Mouse (Mus musculus): Measurements from ENCODE around the gene Dhx57. TPM values are rescaled to one million over a fixed set of nuclear protein-coding genes. Genes with fewer than 3 reads are reported as not detected.
A peak's percentile ranks its signal among the peaks of the same experiment; 100 is the strongest.

Dhx57 gene
- polyA plus RNA-seq (2014; fragmentation: Nextera tagmentation; extraction: Ambion mirVana), result 23.3 and 25.7 TPM in 2 replicates

DNA sequence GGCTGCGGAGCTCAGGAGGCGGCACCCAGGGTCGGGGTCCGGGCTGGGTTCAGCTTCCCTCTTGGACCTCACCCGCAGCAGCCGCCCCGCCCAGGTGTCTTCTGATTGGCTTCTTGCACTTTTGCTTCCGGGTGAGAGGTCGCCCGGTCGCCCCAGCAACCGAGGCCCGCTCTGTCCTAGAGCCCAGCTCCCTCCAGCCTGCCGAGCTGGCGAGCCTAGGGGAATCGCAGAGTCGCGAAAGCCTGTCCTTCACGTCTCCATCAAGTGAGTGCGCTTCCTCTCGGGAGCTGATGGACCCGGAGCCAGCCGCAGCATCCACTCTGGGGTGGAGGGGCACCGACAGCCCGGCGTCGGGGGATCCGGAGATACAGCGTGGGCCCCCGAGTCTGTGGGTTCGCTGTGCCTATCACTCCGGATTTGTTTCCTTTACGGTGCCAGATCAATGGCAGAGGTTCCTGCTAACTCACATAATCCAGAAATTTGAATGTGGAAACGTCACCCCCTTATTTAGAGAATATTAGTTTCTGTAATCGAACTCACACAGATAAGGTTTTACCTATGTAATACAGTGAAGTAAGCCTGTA is at the start of gene Dhx57, which contains the start of gene Morn2:
Dhx57 (minus strand) TSS at position 403 of the 584 bp plus-strand sequence.
Morn2 (plus strand) TSS at position 130 of the 584 bp plus-strand sequence.
- H3K9me3 ChIP-seq (ENCODE audit: control insufficient read depth, low read length), result no peaks in the 10 kb centered on the region
- peak within 1 kb of the TSS; percentile 48 for H3K4me2 ChIP-seq (replicated peaks; ENCODE audit: low read depth, low read length)
- H3K27me3 ChIP-seq (ENCODE audit: control insufficient read depth, insufficient read depth, low read length), result no peaks in the 10 kb centered on the region
- ATAC-seq (ENCODE audit: low FRiP score) (peak; percentile 99), DNase-seq (ENCODE audit: low spot score) (peak; percentile 98)
- H3K4me1 ChIP-seq (replicated peaks; ENCODE audit: control insufficient read depth, insufficient read depth, low read length), result no peaks in the 10 kb centered on the region; the same call in 1 of the 2 replicates
- peak within 1 kb of the TSS; percentile 83 for H3K27ac ChIP-seq (ENCODE audit: low read depth, low read length)
- H3K4me3 ChIP-seq (ENCODE audit: low read depth, low read length), result peak within 1 kb of the TSS; percentile 87
- peak within 1 kb of the TSS; percentile 65 for H3K9ac ChIP-seq (ENCODE audit: low read depth, low read length)
- H3K36me3 ChIP-seq (ENCODE audit: control insufficient read depth, insufficient read depth, low read length), result no peaks in the 10 kb centered on the region
- under 1% methylated on average over 34 of the region's 35 CpGs for WGBS

DNA sequence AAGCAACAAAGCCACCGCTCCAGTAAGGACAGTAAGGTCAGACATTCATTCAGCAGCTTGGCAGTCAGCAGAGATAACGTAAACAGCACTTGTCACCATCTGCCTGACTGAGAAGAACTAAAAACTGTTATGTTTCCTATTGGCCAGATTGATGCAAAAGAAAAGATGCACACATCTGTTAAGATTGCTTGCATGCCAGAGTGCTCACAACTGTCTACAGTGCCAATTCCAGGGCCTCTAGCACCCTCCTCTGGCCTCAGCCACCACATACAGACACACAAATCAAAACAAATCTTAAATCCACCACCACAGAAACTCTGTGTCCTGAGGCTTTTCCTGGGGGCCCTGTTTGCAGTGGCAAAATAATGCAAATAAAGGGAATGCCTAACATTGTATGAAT is 42.1 kb upstream of the Dhx57 start:
- Histone ChIP-seq H3K4me1 (replicated peaks; ENCODE audit: control insufficient read depth, insufficient read depth, low read length) (no peaks in the 10 kb centered on the region), H3K4me3 (ENCODE audit: low read depth, low read length) (no peak overlapping the region), H3K9ac (ENCODE audit: low read depth, low read length) (no peak overlapping the region), H3K27me3 (ENCODE audit: control insufficient read depth, insufficient read depth, low read length) (no peaks in the 10 kb centered on the region), H3K36me3 (ENCODE audit: control insufficient read depth, insufficient read depth, low read length) (no peaks in the 10 kb centered on the region), H3K27ac (ENCODE audit: low read depth, low read length) (no peak overlapping the region), H3K4me2 (replicated peaks; ENCODE audit: low read depth, low read length) (no peak overlapping the region), H3K9me3 (ENCODE audit: control insufficient read depth, low read length) (no peaks in the 10 kb centered on the region)
- ATAC-seq (ENCODE audit: low FRiP score) (no peak), DNase-seq (ENCODE audit: low spot score) (no peak)
- WGBS, result 78% methylated on average over 2 of the region's 2 CpGs

DNA sequence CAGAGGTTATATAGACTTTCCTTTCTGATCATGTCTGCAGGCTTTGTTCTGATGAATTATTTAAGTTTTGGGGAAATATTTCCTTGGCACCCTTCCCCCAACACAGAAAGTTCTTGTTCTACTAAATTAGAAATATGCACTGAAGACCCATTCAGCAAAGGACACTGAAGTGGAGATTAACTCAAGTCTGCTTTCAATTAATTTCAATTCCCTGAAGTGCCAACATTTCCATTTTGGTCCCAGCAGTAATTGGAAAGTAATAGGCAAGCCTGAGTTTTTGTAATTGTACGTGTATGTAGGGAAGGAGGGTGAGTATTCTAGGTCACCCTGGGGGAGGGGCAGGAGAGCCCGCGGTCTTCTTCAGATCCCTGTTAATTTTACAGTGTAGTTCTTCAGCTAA is 36.2 kb upstream of the Dhx57 start:
- H3K27ac ChIP-seq (ENCODE audit: low read depth, low read length), result no peak overlapping the region
- no peak for ATAC-seq (ENCODE audit: low FRiP score)
- no peaks in the 10 kb centered on the region for H3K27me3 ChIP-seq (ENCODE audit: control insufficient read depth, insufficient read depth, low read length)
- WGBS, result 79% methylated on average over 3 of the region's 3 CpGs
- H3K4me3 ChIP-seq (ENCODE audit: low read depth, low read length), result no peak overlapping the region
- H3K9ac ChIP-seq (ENCODE audit: low read depth, low read length), result no peak overlapping the region
- no peak for DNase-seq (ENCODE audit: low spot score)
- no peaks in the 10 kb centered on the region for H3K36me3 ChIP-seq (ENCODE audit: control insufficient read depth, insufficient read depth, low read length)
- H3K4me2 ChIP-seq (replicated peaks; ENCODE audit: low read depth, low read length), result no peak overlapping the region
- H3K4me1 ChIP-seq (replicated peaks; ENCODE audit: control insufficient read depth, insufficient read depth, low read length), result no peaks in the 10 kb centered on the region
- no peaks in the 10 kb centered on the region for H3K9me3 ChIP-seq (ENCODE audit: control insufficient read depth, low read length)

DNA sequence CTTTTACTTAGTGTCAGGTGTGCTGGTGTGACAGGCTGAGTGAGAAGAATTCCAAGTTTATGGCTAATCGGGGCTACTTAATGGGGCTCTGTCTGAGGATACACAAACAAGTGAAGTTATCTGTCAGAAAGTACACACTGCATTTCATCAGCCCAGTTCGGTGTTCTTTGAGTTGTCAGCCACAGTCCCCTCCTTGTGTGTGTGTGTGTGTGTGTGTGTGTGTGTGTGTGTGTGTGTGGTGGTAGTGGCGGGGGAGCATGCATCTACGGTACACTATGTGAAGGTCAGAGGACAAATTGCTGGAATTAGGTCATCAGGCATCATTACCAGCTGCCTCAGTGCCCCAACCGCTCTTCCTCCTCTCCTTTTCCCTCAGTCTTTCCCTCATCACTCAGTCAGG is 35.2 kb upstream of the Dhx57 start:
- Histone ChIP-seq H3K4me1 (replicated peaks; ENCODE audit: control insufficient read depth, insufficient read depth, low read length) (no peaks in the 10 kb centered on the region), H3K4me2 (replicated peaks; ENCODE audit: low read depth, low read length) (no peak overlapping the region), H3K9me3 (ENCODE audit: control insufficient read depth, low read length) (no peaks in the 10 kb centered on the region), H3K9ac (ENCODE audit: low read depth, low read length) (no peak overlapping the region), H3K27ac (ENCODE audit: low read depth, low read length) (no peak overlapping the region), H3K27me3 (ENCODE audit: control insufficient read depth, insufficient read depth, low read length) (no peaks in the 10 kb centered on the region), H3K4me3 (ENCODE audit: low read depth, low read length) (no peak overlapping the region), H3K36me3 (ENCODE audit: control insufficient read depth, insufficient read depth, low read length) (no peaks in the 10 kb centered on the region)
- DNase-seq (ENCODE audit: low spot score) (no peak), ATAC-seq (ENCODE audit: low FRiP score) (no peak)
- WGBS, result 90% methylated on average over 5 of the region's 5 CpGs

DNA sequence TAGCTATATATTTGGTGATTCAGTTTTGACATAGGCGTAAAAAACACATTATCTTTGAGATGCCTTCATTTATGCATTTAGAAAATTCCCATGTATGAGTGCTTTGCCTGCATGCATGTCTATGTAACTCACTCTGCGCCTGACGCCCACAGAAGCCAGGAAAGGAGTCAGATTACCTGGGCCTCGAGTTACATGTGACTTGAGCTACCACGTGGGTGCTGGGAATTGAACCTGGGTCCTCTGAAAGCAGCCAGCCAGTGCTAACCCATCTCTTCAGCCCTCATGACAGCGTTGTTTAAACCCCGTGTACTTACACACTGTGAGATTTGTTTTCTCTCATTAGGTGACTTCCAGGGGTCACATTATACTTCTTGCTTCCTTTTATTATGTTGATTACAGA is 34.2 kb upstream of the Dhx57 start:
- no peak for ATAC-seq (ENCODE audit: low FRiP score)

DNA sequence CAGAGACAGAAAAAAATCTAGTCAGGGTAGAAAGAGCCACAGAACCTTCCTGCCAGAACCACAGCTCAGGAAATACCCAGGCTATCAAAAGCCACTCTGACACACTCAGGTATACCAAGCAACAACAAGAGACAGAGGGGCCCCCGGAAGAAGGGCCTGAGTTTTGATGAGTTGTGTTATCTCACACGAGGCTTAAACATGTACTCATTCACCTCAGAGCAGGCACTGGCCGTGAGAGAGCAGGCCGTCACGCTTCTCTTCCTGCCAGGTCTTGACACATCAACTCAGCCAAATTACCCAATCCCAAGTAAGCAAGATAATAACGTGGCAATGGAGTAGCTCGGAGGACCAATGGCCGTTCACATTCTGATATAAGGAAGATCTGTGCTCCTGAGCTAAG is 33.4 kb upstream of the Dhx57 start:
- Histone ChIP-seq H3K4me2 (replicated peaks; ENCODE audit: low read depth, low read length) (no peak overlapping the region), H3K4me3 (ENCODE audit: low read depth, low read length) (no peak overlapping the region), H3K4me1 (replicated peaks; ENCODE audit: control insufficient read depth, insufficient read depth, low read length) (no peaks in the 10 kb centered on the region), H3K9ac (ENCODE audit: low read depth, low read length) (no peak overlapping the region), H3K27me3 (ENCODE audit: control insufficient read depth, insufficient read depth, low read length) (no peaks in the 10 kb centered on the region), H3K36me3 (ENCODE audit: control insufficient read depth, insufficient read depth, low read length) (no peaks in the 10 kb centered on the region), H3K27ac (ENCODE audit: low read depth, low read length) (no peak overlapping the region), H3K9me3 (ENCODE audit: control insufficient read depth, low read length) (no peaks in the 10 kb centered on the region)
- DNase-seq (ENCODE audit: low spot score) (no peak), ATAC-seq (ENCODE audit: low FRiP score) (no peak)
- WGBS, result 84% methylated on average over 8 of the region's 8 CpGs

More for the DNA sequence above, 34.2 kb upstream of the Dhx57 start:
- H3K4me3 ChIP-seq (ENCODE audit: low read depth, low read length), result no peak overlapping the region
- H3K36me3 ChIP-seq (ENCODE audit: control insufficient read depth, insufficient read depth, low read length), result no peaks in the 10 kb centered on the region
- H3K27me3 ChIP-seq (ENCODE audit: control insufficient read depth, insufficient read depth, low read length), result no peaks in the 10 kb centered on the region
- no peaks in the 10 kb centered on the region for H3K4me1 ChIP-seq (replicated peaks; ENCODE audit: control insufficient read depth, insufficient read depth, low read length)
- no peak overlapping the region for H3K27ac ChIP-seq (ENCODE audit: low read depth, low read length)
- H3K4me2 ChIP-seq (replicated peaks; ENCODE audit: low read depth, low read length), result no peak overlapping the region
- H3K9me3 ChIP-seq (ENCODE audit: control insufficient read depth, low read length), result no peaks in the 10 kb centered on the region
- 81% methylated on average over 7 of the region's 7 CpGs for WGBS
- no peak for DNase-seq (ENCODE audit: low spot score)
- H3K9ac ChIP-seq (ENCODE audit: low read depth, low read length), result no peak overlapping the region

DNA sequence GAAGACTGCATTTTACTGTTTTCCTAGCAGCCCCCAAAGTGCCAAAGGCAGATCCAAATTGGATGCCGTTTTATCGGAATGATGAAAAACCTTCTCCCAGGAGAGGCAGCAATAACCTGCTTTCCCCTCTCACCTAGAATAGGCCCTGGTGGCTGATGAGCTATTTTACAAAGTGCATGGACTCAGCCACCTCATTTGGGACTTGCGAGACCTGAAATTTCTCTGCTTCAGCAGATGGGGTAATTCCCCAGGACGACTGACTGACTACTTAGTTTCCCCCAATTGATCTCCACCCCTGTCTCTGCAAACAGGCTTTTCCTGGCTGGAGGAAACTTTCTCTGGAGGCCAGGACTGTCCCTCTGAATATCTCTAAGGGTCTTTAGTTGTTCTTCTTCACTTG is 32.7 kb upstream of the Dhx57 start:
- WGBS, result 87% methylated on average over 4 of the region's 4 CpGs
- H3K9ac ChIP-seq (ENCODE audit: low read depth, low read length), result no peak overlapping the region
- H3K9me3 ChIP-seq (ENCODE audit: control insufficient read depth, low read length), result no peaks in the 10 kb centered on the region
- no peaks in the 10 kb centered on the region for H3K27me3 ChIP-seq (ENCODE audit: control insufficient read depth, insufficient read depth, low read length)
- H3K27ac ChIP-seq (ENCODE audit: low read depth, low read length), result no peak overlapping the region
- no peak overlapping the region for H3K4me3 ChIP-seq (ENCODE audit: low read depth, low read length)
- no peaks in the 10 kb centered on the region for H3K36me3 ChIP-seq (ENCODE audit: control insufficient read depth, insufficient read depth, low read length)
- DNase-seq (ENCODE audit: low spot score), result no peak
- no peak overlapping the region for H3K4me2 ChIP-seq (replicated peaks; ENCODE audit: low read depth, low read length)
- no peak for ATAC-seq (ENCODE audit: low FRiP score)
- H3K4me1 ChIP-seq (replicated peaks; ENCODE audit: control insufficient read depth, insufficient read depth, low read length), result no peaks in the 10 kb centered on the region

DNA sequence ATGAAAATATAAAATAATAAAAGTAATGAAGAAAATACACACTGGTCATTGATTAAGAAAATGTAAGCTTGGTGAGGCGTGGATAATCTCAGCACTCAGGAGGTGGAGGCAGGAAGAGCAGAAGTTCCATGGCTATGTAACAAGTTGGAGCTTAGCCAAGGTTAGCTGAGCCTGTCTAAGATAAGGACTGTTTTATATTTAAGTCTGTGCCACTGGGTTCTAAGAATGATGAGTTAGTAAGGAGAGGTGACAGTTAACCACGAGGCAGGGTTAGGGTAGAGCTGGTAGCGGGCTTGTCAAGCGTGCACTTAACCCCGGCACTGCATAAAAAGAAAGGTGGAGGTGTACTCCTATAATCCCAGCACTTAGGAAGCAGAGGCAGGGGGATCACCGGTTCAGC is 32.0 kb upstream of the Dhx57 start:
- Histone ChIP-seq H3K36me3 (ENCODE audit: control insufficient read depth, insufficient read depth, low read length) (no peaks in the 10 kb centered on the region), H3K4me3 (ENCODE audit: low read depth, low read length) (no peak overlapping the region), H3K9me3 (ENCODE audit: control insufficient read depth, low read length) (no peaks in the 10 kb centered on the region), H3K4me2 (replicated peaks; ENCODE audit: low read depth, low read length) (no peak overlapping the region), H3K4me1 (replicated peaks; ENCODE audit: control insufficient read depth, insufficient read depth, low read length) (no peaks in the 10 kb centered on the region), H3K27ac (ENCODE audit: low read depth, low read length) (no peak overlapping the region), H3K27me3 (ENCODE audit: control insufficient read depth, insufficient read depth, low read length) (no peaks in the 10 kb centered on the region), H3K9ac (ENCODE audit: low read depth, low read length) (no peak overlapping the region)
- ATAC-seq (ENCODE audit: low FRiP score) (no peak), DNase-seq (ENCODE audit: low spot score) (no peak)
- WGBS, result 91% methylated on average over 6 of the region's 6 CpGs

DNA sequence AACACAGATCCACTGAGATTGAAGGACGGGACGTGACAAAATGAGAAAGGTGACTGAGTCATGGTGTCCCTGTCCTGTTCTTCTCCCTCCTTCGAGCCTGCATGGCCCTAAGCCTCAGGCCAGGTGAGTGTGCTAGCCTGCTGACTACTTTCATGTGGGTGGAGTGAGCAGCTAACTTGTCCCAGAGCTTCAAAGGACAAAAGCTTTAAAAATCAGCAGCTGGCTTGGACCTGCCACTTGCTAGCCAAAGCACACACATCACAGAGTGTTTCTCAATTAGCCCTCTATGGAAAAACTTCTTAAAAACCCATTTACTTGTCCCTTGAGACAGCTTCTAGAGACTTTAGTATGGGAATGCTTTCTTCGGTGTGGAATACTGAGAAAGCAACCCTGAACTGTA is 22.1 kb upstream of the Dhx57 start:
- Histone ChIP-seq H3K36me3 (ENCODE audit: control insufficient read depth, insufficient read depth, low read length) (no peaks in the 10 kb centered on the region), H3K27me3 (ENCODE audit: control insufficient read depth, insufficient read depth, low read length) (no peaks in the 10 kb centered on the region), H3K9ac (ENCODE audit: low read depth, low read length) (no peak overlapping the region), H3K27ac (ENCODE audit: low read depth, low read length) (no peak overlapping the region), H3K9me3 (ENCODE audit: control insufficient read depth, low read length) (no peaks in the 10 kb centered on the region), H3K4me1 (replicated peaks; ENCODE audit: control insufficient read depth, insufficient read depth, low read length) (no peaks in the 10 kb centered on the region), H3K4me2 (replicated peaks; ENCODE audit: low read depth, low read length) (no peak overlapping the region), H3K4me3 (ENCODE audit: low read depth, low read length) (no peak overlapping the region)
- DNase-seq (ENCODE audit: low spot score) (no peak), ATAC-seq (ENCODE audit: low FRiP score) (no peak)
- WGBS, result 81% methylated on average over 4 of the region's 4 CpGs

Measured in hindbrain, embryonic 11.5 days (tissue).